Mouse (Mus musculus) frontal cortex, adult (tissue): Measurements from ENCODE around the gene Siah1b.

Experiments used
- ATAC-seq: cut with Nextera tagmentation; 2 replicates; pipeline ENCODE4 v1.9.2; 2017; ENCODE audit warnings: mild to moderate bottlenecking, moderate library complexity, mixed read lengths; ENCODE audit not compliant: low TSS enrichment

The Siah1b gene

DNA sequence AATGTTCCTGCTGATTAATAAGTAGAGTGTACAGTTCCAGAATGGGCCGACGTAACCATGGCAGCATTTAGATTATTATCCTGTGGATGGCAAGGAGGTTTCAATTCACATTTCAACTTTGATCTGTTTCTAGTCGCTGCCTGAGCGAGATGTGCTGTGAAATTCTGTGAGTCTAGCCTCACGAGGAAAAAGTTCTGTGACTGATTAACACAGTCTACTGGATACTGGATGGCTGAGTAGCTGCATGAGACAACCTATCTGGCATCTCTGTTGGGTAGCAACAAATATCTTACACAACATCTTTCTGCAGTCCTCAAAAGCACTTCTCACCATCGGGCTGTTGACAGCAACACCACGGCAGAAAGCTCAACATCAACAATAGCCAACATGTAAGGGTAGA lies 43.8 kb downstream of the Siah1b start:
- ATAC-seq: no peak

DNA sequence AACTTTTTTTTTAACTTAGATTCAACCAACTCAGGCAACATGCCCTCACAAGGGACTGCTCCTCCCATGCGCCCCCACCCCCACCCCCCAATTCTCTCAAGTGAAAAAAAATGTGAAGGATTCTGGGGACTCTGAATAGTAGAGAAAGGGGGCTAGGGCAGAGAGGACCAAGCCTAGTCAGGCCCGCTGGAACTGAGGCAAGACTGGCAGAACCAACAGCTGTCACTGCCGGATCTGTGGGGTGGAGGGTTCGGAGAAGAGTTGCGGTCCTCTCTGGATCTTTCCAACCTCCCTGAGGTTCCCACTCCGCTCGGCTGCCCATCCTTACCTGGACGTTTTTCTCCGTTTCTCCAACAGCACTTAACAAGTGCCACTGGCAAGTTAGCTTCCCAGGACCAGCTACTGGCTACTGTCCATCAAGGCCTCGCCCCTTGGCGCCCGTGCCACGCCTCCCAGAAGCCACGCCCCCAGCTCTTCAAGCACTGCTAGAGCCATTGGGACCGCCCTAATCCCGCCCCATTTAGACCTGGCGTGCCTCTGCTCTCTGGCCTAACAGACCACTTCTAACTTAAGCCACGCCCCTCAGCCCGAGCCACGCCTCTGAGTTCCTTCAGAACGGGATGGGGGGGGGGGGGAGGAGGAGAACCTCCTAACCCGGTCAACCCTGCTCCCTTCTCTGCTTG lies 48.5 kb downstream of the Siah1b start, which contains the start of gene Car5b:
Car5b (minus strand) TSS at position 391 of the 683 bp plus-strand sequence.
- ATAC-seq: peak; percentile 78; the same call in 1 of the 2 replicates
